Mouse (Mus musculus) stomach, embryonic 16.5 days (tissue): ENCODE measurements around the gene Slc43a2. TPM values are rescaled to one million over a fixed set of nuclear protein-coding genes. Genes with fewer than 3 reads are reported as not detected.

Source experiments
- ATAC-seq: fragments of 200-750 bp; cut with Nextera tagmentation; 2 replicates; pipeline ENCODE4 v1.8.0; 2017; ENCODE audit warnings: moderate number of reproducible peaks, moderate TSS enrichment; ENCODE audit not compliant: insufficient read depth, low FRiP score
- H3K27ac ChIP-seq: fragments of 300-500 bp; sonication (generic); 2 replicates; pipeline ENCODE4 v1.5.1; 2014; ENCODE audit warnings: low read length
- H3K27me3 ChIP-seq: fragments of 300-500 bp; sonication (generic); 2 replicates; pipeline ENCODE4 v1.6.1; 2014; ENCODE audit warnings: low read length, control low read depth, mixed read lengths; ENCODE audit not compliant: control insufficient read depth, insufficient read depth
- H3K36me3 ChIP-seq: fragments of 300-500 bp; sonication (generic); 2 replicates; pipeline ENCODE4 v1.6.1; 2014; ENCODE audit warnings: low read length; ENCODE audit not compliant: control insufficient read depth, insufficient read depth
- H3K4me1 ChIP-seq: fragments of 300-500 bp; sonication (generic); 2 replicates; pipeline ENCODE4 v1.6.1; 2014; ENCODE audit warnings: low read length, control low read depth, mixed read lengths; ENCODE audit not compliant: control insufficient read depth, insufficient read depth
- H3K4me2 ChIP-seq: fragments of 300-500 bp; sonication (generic); 2 replicates; pipeline ENCODE4 v1.6.1; 2014; ENCODE audit warnings: low read depth, low read length, mixed read lengths
- H3K4me3 ChIP-seq: fragments of 300-500 bp; sonication (generic); replicated peaks from 2 replicates; pipeline ENCODE4 v1.5.1; 2014; ENCODE audit warnings: mild to moderate bottlenecking, low read length
- H3K9ac ChIP-seq: fragments of 300-500 bp; sonication (generic); 2 replicates; pipeline ENCODE4 v1.6.1; 2014; ENCODE audit warnings: low read length
- H3K9me3 ChIP-seq: fragments of 300-500 bp; sonication (generic); replicated peaks from 2 replicates; pipeline ENCODE4 v1.6.1; 2016; ENCODE audit warnings: low read length, control low read depth; ENCODE audit not compliant: control insufficient read depth
- WGBS: fragments of 180-500 bp; shearing (Covaris S2); extraction: QIAGEN DNeasy Blood & Tissue Kit; methylation state at CpG from one replicate; pipeline ENCODE4 v1.1.7; 2014; 5-methylcytosine and 5-hydroxymethylcytosine counted together
- polyA plus RNA-seq: library from polyadenylated mRNA; unstranded; fragments of >200 nt; fragmentation: Nextera tagmentation; extraction: Ambion mirVana; gene quantifications from 2 replicates; pipeline ENCODE4 v1.2.1, GENCODE M21; 2015

Gene Slc43a2
- polyA plus RNA-seq, 1 experiment from 2014 or later = 5.0 TPM

- Histone ChIP-seq H3K36me3 (no peaks in the 10 kb centered on the region), H3K27ac (no peak overlapping the region; the same call in 1 of the 2 replicates), H3K9me3 (no peaks in the 10 kb centered on the region), H3K4me1 (peaks cover 13% of the 10 kb centered on the region), H3K9ac (no peak overlapping the region; the same call in 1 of the 2 replicates), H3K4me2 (no peak overlapping the region), H3K27me3 (no peaks in the 10 kb centered on the region), H3K4me3 (no peak overlapping the region)
- ATAC-seq = no peak
- 49% methylated on average over 2 of the region's 2 CpGs for WGBS
Measured at GRCm38 (mm10) chr11:75565849-75566248, 34.4 kb downstream of the Slc43a2 start.

- no peak overlapping the region for H3K4me3 ChIP-seq
- H3K27me3 ChIP-seq = no peaks in the 10 kb centered on the region
- H3K4me2 ChIP-seq = no peak overlapping the region
- peaks cover 11% of the 10 kb centered on the region for H3K4me1 ChIP-seq
- 71% methylated on average over 13 of the region's 13 CpGs for WGBS
- H3K9ac ChIP-seq = peak overlapping the region; percentile 28; the same call in 1 of the 2 replicates
- no peak overlapping the region; the same call in 1 of the 2 replicates for H3K27ac ChIP-seq
- no peak for ATAC-seq
- H3K9me3 ChIP-seq = no peaks in the 10 kb centered on the region
- no peaks in the 10 kb centered on the region for H3K36me3 ChIP-seq
Measured at GRCm38 (mm10) chr11:75566276-75567196, 35.0 kb downstream of the Slc43a2 start.

GRCm38 (mm10) chr11:75567346-75568114 is 36.0 kb downstream of the Slc43a2 start:
- no peak for ATAC-seq
- Histone ChIP-seq H3K4me1 (peaks cover 18% of the 10 kb centered on the region), H3K27ac (no peak overlapping the region; the same call in 1 of the 2 replicates), H3K4me3 (no peak overlapping the region), H3K27me3 (no peaks in the 10 kb centered on the region), H3K36me3 (no peaks in the 10 kb centered on the region), H3K9me3 (no peaks in the 10 kb centered on the region), H3K4me2 (no peak overlapping the region), H3K9ac (no peak overlapping the region)
- 54% methylated on average over 9 of the region's 9 CpGs for WGBS

GRCm38 (mm10) chr11:75568115-75568511 is 36.6 kb downstream of the Slc43a2 start:
- Histone ChIP-seq H3K27me3 (no peaks in the 10 kb centered on the region), H3K4me3 (no peak overlapping the region), H3K4me2 (no peak overlapping the region), H3K9ac (no peak overlapping the region), H3K36me3 (no peaks in the 10 kb centered on the region), H3K4me1 (peaks cover 24% of the 10 kb centered on the region), H3K27ac (no peak overlapping the region), H3K9me3 (no peaks in the 10 kb centered on the region)
- ATAC-seq = no peak
- WGBS = 83% methylated on average over 6 of the region's 6 CpGs

- H3K9me3 ChIP-seq = no peaks in the 10 kb centered on the region
- H3K9ac ChIP-seq = no peak overlapping the region
- peaks cover 19% of the 10 kb centered on the region for H3K4me1 ChIP-seq
- H3K36me3 ChIP-seq = no peaks in the 10 kb centered on the region
- no peak overlapping the region for H3K4me2 ChIP-seq
- H3K4me3 ChIP-seq = no peak overlapping the region
- H3K27ac ChIP-seq = no peak overlapping the region
- no peaks in the 10 kb centered on the region for H3K27me3 ChIP-seq
- ATAC-seq = no peak
- 73% methylated on average over 12 of the region's 12 CpGs for WGBS
Measured at GRCm38 (mm10) chr11:75568962-75569361, 37.5 kb downstream of the Slc43a2 start.

- H3K36me3 ChIP-seq = no peaks in the 10 kb centered on the region
- WGBS = 89% methylated on average over 17 of the region's 17 CpGs
- no peak overlapping the region for H3K4me2 ChIP-seq
- peaks cover 17% of the 10 kb centered on the region for H3K4me1 ChIP-seq
- H3K27ac ChIP-seq = no peak overlapping the region
- no peak overlapping the region for H3K4me3 ChIP-seq
- H3K27me3 ChIP-seq = no peaks in the 10 kb centered on the region
- ATAC-seq = no peak
- H3K9ac ChIP-seq = no peak overlapping the region
- no peaks in the 10 kb centered on the region for H3K9me3 ChIP-seq
Measured at GRCm38 (mm10) chr11:75570375-75571125, 39.1 kb downstream of the Slc43a2 start.

GRCm38 (mm10) chr11:75571126-75571990 is 39.9 kb downstream of the Slc43a2 start:
- Histone ChIP-seq H3K9ac (peak overlapping the region; percentile 21; the same call in 1 of the 2 replicates), H3K4me3 (no peak overlapping the region), H3K36me3 (no peaks in the 10 kb centered on the region), H3K4me1 (peaks cover 17% of the 10 kb centered on the region), H3K4me2 (no peak overlapping the region), H3K27ac (no peak overlapping the region), H3K9me3 (no peaks in the 10 kb centered on the region), H3K27me3 (no peaks in the 10 kb centered on the region)
- 70% methylated on average over 12 of the region's 14 CpGs for WGBS
- ATAC-seq = peak; percentile 22; the same call in 1 of the 2 replicates

GRCm38 (mm10) chr11:75572301-75572791 is 40.9 kb downstream of the Slc43a2 start:
- Histone ChIP-seq H3K9ac (peak overlapping the region; percentile 44), H3K27ac (peak overlapping the region; percentile 27; the same call in 1 of the 2 replicates), H3K4me2 (peak overlapping the region; percentile 23), H3K4me1 (peaks cover 16% of the 10 kb centered on the region), H3K36me3 (no peaks in the 10 kb centered on the region), H3K4me3 (no peak overlapping the region), H3K9me3 (no peaks in the 10 kb centered on the region), H3K27me3 (no peaks in the 10 kb centered on the region)
- 18% methylated on average over 10 of the region's 10 CpGs for WGBS
- no peak for ATAC-seq
